Mouse (Mus musculus) right cerebral cortex, adult 18-20 months (tissue): ENCODE data around the gene Fig4.

ENCODE experiments used
- DNase-seq: peaks from one replicate; pipeline ENCODE4 v3.0.0; 2022; ENCODE audit warnings: mixed read lengths

The Fig4 gene

GRCm38 (mm10) chr10:41302689-41303431 is at the start of gene Fig4:
Gene Fig4, minus strand, starts transcription at chr10:41303260.
- peak; percentile 88 for DNase-seq

DNA sequence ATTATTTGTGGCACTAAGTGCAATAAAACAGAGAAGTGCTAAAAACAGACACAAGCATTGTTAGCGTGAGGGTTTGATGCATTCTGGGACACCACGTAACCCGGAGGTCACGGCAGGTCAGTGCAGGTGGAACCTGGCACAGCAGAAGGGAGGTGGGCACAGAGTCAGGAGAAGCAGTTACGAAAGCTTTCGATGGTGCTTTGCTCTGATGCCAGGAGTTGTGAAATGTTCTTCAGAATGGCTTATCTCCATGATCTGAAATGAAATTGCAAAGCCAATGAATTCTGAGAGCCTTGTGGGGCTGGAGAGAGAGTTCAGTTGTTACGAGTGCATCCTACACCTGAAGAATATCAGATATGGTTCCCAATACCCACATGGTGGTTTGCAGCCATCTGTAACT is 38.3 kb upstream of the Fig4 start:
- no peak for DNase-seq

- no peak for DNase-seq
These were observed 29.5 kb upstream of the Fig4 start for GRCm38 (mm10) chr10:41332533-41333043.

GRCm38 (mm10) chr10:41315866-41316265 is 12.8 kb upstream of the Fig4 start:
- DNase-seq, result no peak

DNA sequence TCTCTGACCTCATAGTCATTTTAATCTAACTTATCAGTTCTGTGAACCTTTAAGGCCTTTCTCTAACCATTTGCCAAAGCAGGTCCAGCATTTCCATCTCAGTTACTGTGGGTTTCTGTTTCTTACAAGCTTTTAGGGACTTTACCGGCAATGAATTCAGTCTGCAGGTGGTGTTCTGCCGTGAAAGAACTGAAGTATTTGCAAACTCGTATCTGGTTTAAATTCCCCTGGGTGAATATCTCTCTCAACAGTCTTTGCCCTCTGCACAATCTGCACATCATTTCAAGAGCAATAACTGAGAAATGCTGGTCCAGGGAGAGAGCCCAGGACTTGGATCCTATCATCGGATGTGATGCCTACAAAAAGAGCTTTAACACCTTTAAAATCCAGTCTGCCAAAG is 5.1 kb upstream of the Fig4 start:
- no peak for DNase-seq

DNA sequence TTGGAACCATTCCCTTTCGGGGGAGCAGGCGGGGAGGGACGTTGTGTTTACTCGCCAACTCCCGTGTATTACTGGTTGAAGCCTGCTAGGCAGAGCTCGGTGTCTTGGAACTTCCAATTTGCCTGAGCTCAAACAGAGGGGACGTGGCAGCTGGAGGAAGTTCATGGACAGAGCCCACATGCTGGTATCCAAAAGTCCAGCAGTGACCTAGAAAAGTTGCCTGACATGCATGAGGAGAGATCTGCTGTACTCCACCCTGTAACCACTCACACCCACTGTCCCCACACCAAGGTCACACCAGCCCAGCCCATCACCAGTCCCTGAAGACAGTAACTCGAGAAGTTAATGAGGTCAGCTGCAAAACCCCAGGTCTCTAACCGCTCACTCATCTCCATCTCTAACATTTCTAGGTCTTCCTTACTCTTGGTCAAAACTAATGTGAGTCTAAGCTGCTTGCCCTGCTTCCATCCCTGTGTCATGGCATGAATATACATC is 1.9 kb upstream of the Fig4 start:
- DNase-seq, result no peak

DNA sequence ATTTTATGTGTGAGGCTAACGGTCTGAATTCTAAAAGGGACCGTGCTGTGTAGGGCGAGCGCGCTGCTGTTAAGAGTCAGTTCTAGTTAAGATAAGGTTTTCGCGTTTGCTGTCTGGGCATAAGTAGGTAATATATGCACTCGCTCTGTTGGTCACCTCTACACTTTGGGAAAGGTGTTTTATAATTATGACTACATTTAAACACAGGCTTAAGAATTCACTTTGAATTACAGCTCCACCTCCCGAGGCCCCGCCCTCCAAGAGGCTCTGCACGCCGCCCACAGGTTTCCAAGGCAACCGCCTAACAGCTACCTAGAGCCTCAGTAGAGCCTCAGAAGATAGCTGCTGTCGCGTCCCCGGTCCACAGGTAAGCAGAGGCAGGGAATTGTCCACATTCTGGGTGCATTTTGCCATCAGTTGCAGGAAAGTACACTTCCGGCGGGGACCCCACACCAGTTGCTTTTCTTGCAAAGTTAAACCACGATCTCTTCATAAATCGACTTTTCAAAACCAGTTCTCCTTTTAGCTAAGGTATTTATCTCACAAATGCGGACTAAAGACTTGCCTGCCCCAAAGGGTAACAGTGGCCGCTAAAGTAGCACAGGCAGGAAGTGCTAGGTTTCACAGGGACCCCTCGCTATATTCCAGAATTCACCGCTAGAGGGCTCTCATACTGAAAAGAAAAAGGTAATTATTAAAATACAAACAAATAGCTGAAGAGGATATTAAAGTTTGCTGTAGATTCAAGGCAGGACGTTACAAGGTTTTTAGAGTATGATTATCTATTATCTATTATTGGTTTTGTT is 782 bp upstream of the Fig4 start, which contains the start of gene Ak9:
TSS of gene Ak9 (plus strand) at position 342 of the 806 bp plus-strand sequence.
- DNase-seq, result peak; percentile 93

- no peak for DNase-seq
These were observed 2.9 kb downstream of the Fig4 start for GRCm38 (mm10) chr10:41300161-41300560.

- peak; percentile 10 for DNase-seq
These were observed 7.9 kb downstream of the Fig4 start for GRCm38 (mm10) chr10:41295145-41295544.

DNA sequence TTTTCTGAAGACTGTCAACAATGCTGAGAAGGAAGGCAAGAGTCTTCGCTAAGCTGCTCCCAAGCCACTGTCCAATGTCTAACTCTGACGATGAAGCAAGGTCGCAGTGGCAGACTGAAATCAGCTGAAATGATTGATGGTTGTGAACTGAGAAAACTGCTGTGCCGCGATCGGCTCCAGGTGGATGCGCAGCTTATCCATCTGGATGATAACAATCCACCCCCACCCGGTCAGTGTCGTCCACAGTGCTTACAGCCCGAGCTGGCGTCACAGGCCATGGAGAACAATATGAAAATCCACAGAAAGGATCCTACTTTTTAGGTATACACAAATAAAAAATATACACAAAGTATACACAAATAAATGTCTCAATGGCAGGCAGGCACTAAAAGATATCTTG is 8.3 kb downstream of the Fig4 start:
- no peak for DNase-seq

DNA sequence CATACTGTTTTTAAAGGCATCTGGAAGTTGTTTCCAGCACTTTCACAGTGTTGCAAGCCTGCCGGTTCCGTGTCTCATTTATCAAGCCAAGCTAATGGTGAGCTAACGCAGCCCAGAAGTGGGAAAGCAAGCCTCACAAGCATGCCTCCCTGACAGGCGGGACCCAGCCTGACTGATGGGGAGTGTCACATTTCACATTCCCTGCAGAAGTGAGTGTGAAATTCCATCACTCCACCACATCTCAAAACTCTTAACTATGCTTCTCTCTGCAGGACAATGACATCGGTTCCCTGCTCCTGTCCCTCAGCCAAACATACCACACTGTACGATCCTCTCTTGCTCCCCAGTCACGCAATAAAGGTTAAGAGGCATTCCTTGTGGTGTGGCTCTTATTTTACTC is 10.0 kb downstream of the Fig4 start:
- DNase-seq, result no peak

GRCm38 (mm10) chr10:41291021-41291420 is 12.0 kb downstream of the Fig4 start:
- DNase-seq, result no peak

- DNase-seq, result peak; percentile 87
These were observed 14.2 kb downstream of the Fig4 start for GRCm38 (mm10) chr10:41288771-41289415.

GRCm38 (mm10) chr10:41288074-41288473 is 15.0 kb downstream of the Fig4 start:
- no peak for DNase-seq

DNA sequence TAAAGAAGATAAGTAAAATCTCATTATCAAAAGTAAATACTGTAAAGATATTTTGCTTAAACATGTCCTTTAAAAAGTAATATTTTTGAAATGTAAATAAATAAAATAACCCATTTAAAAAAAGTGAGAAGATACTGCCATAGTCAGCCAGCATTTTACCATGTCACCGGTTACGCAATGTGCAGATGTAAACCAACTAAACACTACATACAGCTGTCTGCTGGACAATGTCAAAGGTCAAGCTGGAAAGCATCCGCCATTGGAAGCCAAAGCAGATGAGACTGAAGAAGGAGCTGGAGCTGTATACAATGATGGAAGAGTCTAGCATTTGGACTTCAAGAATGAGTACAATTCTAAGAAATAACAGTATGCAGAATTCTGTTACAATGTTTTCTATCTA is 15.4 kb downstream of the Fig4 start:
- DNase-seq, result no peak

DNA sequence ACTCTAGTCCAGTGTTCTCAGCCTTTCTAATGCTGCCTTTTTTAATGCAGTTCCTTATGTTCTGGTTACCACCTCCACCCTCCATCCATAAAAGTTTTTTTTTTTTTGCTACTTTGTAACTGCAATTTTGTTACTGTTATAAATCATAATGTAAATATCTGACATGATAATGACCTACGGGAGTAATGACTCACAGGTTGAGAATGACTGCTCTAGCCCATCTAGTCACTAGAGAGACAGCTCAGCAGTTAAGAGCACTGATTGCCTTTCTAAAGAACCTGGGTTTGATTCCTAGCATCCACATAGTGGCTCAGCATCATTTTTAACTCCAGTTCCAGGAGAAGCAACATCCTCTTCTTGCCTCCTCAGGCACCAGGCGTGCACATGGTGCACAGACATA is 21.0 kb downstream of the Fig4 start:
- no peak for DNase-seq

DNA sequence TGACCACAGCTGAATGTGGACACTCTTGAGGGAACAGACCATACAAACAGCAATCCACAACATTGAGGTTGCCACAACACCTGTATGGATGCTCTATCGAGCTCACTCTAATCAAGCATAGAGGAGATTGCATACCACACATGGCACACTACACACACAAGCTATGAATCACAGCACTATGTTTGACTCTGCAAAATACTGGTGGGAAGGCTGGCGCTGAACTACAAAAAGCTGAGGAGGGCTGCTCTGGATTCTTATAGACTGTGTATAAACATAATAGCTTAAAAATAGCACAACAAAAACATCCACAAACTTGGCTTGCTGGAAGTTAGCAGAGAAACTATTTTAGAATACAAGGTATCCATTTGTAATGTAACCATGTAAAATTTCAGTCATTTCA is 22.3 kb downstream of the Fig4 start:
- no peak for DNase-seq

- DNase-seq, result no peak
These were observed 22.9 kb downstream of the Fig4 start for GRCm38 (mm10) chr10:41280177-41280576.

DNA sequence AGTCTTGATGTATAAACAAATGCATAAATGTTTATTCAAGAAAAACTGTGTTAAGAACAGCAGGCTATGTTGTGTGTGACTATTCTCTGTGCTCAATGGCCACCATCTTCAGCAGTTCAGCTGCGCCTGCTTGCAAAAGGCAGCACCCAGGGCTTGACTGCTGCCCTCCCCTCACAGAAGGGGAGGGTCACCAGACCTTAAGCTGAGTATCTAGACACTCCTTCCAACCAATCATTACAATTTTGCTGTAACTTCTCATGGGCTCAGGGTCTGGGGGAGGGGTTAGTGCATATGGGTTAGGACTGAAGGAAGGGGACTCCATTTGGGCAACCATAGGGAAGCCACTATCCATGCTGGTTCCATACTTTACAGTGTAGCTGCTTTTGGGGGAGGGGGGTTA is 24.3 kb downstream of the Fig4 start:
- DNase-seq, result no peak

DNA sequence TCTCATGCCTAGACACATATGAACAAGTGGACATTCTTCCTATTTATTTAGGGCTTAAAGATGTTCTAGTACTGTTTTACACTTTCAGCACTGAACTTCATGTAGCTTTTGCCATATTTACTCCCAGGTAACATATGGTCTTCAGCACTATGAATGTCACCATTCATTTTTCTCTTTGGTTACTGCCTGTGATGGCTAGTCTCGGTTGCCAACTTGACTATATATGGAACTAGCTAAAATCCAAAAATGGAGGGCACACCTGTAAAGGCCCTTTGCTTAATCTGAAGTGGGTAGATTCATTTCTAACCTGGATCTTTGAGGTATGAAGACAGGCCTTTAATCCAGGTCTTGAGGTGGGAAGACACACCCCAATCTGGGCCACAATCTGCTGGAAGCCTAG is 28.2 kb downstream of the Fig4 start:
- DNase-seq, result no peak

GRCm38 (mm10) chr10:41271860-41272259 is 31.2 kb downstream of the Fig4 start:
- no peak for DNase-seq

GRCm38 (mm10) chr10:41261889-41262288 is 41.2 kb downstream of the Fig4 start:
- DNase-seq, result no peak

DNA sequence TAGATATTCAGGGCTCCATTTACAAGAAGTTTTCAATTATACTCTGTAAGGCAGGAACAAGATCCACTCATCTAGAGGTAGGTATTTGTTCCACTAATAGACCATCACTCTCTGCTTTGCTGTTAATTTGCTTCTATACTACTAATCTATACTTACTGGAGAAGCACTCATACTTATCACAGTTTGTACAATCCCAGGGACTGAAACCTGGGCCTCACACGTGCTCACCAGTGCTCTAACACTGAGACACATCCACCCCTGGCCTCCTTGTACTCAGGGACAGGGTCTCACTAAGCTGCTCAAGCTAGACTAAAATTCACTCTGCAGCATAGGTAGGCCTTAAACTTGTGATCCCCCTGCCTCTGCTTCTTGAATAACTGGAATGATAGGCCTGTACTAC is 41.8 kb downstream of the Fig4 start:
- DNase-seq, result no peak
